Mouse (Mus musculus) small intestine, adult 2 months (tissue): ENCODE results near the gene Ccdc157.
"Not testable (repeated sequence)": the region's sequence is repeated elsewhere in the genome, so short reads cannot be mapped to it uniquely, and the experiment has no call there.

Experiments used
- CTCF ChIP-seq: fragments of 200-500 bp; IDR thresholded peaks from 2 replicates; pipeline ENCODE4 v1.5.1; 2012; ENCODE audit warnings: low read depth, mild to moderate bottlenecking, control low read depth, inconsistent platforms, low read length, moderate library complexity, mixed read lengths; ENCODE audit not compliant: insufficient replicate concordance, insufficient read length; ENCODE audit errors: extremely low read depth
- POLR2A ChIP-seq: fragments of 200-500 bp; IDR thresholded peaks from 2 replicates; pipeline ENCODE4 v1.6.1; 2012; ENCODE audit warnings: low read depth, mild to moderate bottlenecking, control low read depth, inconsistent platforms, low read length, moderate library complexity

GRCm38 (mm10) chr11:4107901-4108300, 52.2 kb downstream of the Ccdc157 start:
- not testable (repeated sequence) for TF ChIP-seq POLR2A, CTCF
